Mouse (Mus musculus) heart, embryonic 13.5 days (tissue): ENCODE data around the gene Nat8f1. TPM values are rescaled to one million over a fixed set of nuclear protein-coding genes. Genes with fewer than 3 reads are reported as not detected.
A peak's percentile ranks its signal among the peaks of the same experiment; 100 is the strongest.
"Not testable (repeated sequence)": the region's sequence is repeated elsewhere in the genome, so short reads cannot be mapped to it uniquely, and the experiment has no call there.

Experiments
- ATAC-seq: fragments of 200-750 bp; cut with Nextera tagmentation; 2 replicates; pipeline ENCODE4 v1.8.0; 2017; ENCODE audit warnings: moderate TSS enrichment; ENCODE audit not compliant: insufficient number of reproducible peaks, low FRiP score, low TSS enrichment; ENCODE audit errors: extremely low read depth
- H3K27ac ChIP-seq: fragments of 300-500 bp; sonication (generic); replicated peaks from 2 replicates; pipeline ENCODE4 v1.5.1; 2015; ENCODE audit warnings: moderate library complexity, mild to moderate bottlenecking, inconsistent platforms
- H3K27me3 ChIP-seq: fragments of 300-500 bp; sonication (generic); replicated peaks from 2 replicates; pipeline ENCODE4 v1.6.1; 2015; ENCODE audit warnings: mild to moderate bottlenecking, inconsistent platforms
- H3K36me3 ChIP-seq: fragments of 300-500 bp; sonication (generic); 2 replicates; pipeline ENCODE4 v1.6.1; 2015; ENCODE audit warnings: mild to moderate bottlenecking, inconsistent platforms
- H3K4me1 ChIP-seq: fragments of 300-500 bp; sonication (generic); 2 replicates; pipeline ENCODE4 v1.6.1; 2015; ENCODE audit warnings: inconsistent platforms
- H3K4me2 ChIP-seq: fragments of 300-500 bp; sonication (generic); 2 replicates; pipeline ENCODE4 v1.6.1; 2015; ENCODE audit warnings: inconsistent platforms, mild to moderate bottlenecking, moderate library complexity
- H3K4me3 ChIP-seq: fragments of 300-500 bp; sonication (generic); 2 replicates; pipeline ENCODE4 v1.5.1; 2015; ENCODE audit warnings: moderate library complexity, mild to moderate bottlenecking, inconsistent platforms
- H3K9ac ChIP-seq: fragments of 300-500 bp; sonication (generic); 2 replicates; pipeline ENCODE4 v1.6.1; 2015; ENCODE audit warnings: inconsistent platforms, mild to moderate bottlenecking, moderate library complexity
- H3K9me3 ChIP-seq: fragments of 300-500 bp; sonication (generic); 2 replicates; pipeline ENCODE4 v1.6.1; 2016; ENCODE audit warnings: inconsistent platforms
- WGBS: fragments of 180-500 bp; shearing (Covaris S2); methylation state at CpG from one replicate; pipeline ENCODE4 v1.1.7; 2015; ENCODE audit warnings: mixed read lengths; 5-methylcytosine and 5-hydroxymethylcytosine counted together
- polyA plus RNA-seq: library from polyadenylated mRNA; unstranded; fragments of >200 nt; fragmentation: Nextera tagmentation; extraction: Ambion mirVana; gene quantifications from 2 replicates; pipeline ENCODE4 v1.2.1, GENCODE M21; 2015

Gene Nat8f1
- polyA plus RNA-seq, 1 experiment from 2014 or later, result 3.8 TPM

DNA sequence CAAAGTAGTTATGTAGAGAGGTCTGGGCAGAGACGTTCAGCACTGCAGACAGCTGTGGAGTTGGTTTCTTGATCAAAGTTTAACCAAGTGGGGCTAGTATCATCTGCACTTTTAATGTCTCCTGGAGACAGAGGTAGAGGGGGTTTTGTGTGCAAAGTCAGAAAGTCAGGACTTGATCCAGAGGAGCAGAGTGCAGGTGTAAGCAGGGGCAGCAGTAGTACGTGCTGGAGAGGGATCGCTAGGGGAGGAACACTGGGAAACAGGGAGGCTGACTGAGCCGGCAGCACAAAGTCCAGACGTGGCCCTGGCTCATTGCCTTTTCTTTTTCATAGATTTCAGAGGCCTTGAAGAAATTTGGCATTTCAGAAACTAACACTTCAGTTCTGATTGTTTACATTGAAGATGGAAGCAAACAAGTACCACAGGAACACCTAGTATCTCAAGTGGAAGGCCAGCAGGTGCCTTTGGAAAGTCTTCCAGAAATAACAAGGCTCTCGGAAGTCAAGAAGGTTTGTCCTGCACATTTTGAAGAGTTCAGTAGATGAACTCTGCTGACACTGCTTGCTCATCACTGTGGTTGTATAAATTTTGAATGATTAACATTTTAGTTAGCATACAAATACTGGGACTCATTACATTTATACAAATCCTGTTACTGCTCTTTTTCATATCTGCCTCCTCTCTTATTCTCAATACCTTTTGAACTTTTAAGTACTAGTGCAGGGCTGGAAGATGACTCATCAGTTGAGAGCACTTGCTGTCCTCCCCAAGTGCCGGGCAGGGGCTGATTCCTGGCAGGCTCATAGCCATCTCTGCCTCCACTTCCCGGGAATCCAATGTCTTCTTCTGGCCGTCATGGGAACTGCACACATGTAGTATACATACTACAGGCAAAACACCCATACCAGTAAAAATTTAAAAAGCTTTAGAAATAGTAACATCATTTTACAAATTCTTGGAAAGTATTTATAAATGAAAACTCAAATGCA is 12.3 kb upstream of the Nat8f1 start:
- Histone ChIP-seq H3K9ac (no peak overlapping the region), H3K27me3 (no peaks in the 10 kb centered on the region), H3K4me2 (no peak overlapping the region), H3K4me3 (no peak overlapping the region), H3K36me3 (peaks cover 85% of the 10 kb centered on the region), H3K4me1 (no peaks in the 10 kb centered on the region), H3K9me3 (no peaks in the 10 kb centered on the region), H3K27ac (no peak overlapping the region)
- ATAC-seq, result no peak
- 87% methylated on average over 9 of the region's 9 CpGs for WGBS

- Histone ChIP-seq H3K36me3 (peaks cover 90% of the 10 kb centered on the region), H3K27me3 (no peaks in the 10 kb centered on the region), H3K27ac (no peak overlapping the region), H3K4me2 (no peak overlapping the region), H3K9ac (no peak overlapping the region), H3K9me3 (no peaks in the 10 kb centered on the region), H3K4me1 (no peaks in the 10 kb centered on the region), H3K4me3 (no peak overlapping the region)
- WGBS, result 70% methylated on average over 1 of the region's 1 CpGs
- ATAC-seq, result no peak
Observed at GRCm38 (mm10) chr6:85926709-85927108, 11.2 kb upstream of the Nat8f1 start.

DNA sequence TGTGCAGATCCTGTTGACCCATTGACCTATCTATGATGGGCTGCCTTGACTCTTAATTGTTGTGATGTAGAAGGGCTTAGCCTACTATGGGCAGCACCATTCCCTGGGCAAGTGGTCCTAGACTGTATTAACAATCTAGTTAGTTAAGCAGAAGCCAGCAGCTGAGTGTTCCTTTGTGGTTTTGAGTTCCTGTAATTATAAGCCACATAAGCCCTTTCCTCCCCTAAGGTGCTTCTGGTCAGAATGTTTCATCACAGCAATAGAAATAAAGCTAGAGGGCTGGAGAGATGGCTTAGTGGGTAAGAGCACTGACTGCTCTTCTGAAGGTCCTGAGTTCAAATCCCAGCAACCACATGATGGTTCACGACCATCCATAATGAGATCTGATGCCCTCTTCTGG is 8.2 kb upstream of the Nat8f1 start:
- ATAC-seq, result no peak
- Histone ChIP-seq H3K36me3 (peaks cover 70% of the 10 kb centered on the region), H3K4me3 (no peak overlapping the region), H3K4me1 (no peaks in the 10 kb centered on the region), H3K27me3 (no peaks in the 10 kb centered on the region), H3K27ac (no peak overlapping the region), H3K4me2 (no peak overlapping the region), H3K9ac (no peak overlapping the region), H3K9me3 (no peaks in the 10 kb centered on the region)
- 93% methylated on average over 1 of the region's 1 CpGs for WGBS

GRCm38 (mm10) chr6:85919401-85919800 is 3.9 kb upstream of the Nat8f1 start:
- Histone ChIP-seq H3K4me2 (no peak overlapping the region), H3K27me3 (no peaks in the 10 kb centered on the region), H3K36me3 (peaks cover 29% of the 10 kb centered on the region), H3K4me3 (no peak overlapping the region), H3K9me3 (no peaks in the 10 kb centered on the region), H3K9ac (no peak overlapping the region), H3K27ac (no peak overlapping the region), H3K4me1 (peaks cover 12% of the 10 kb centered on the region)
- WGBS, result 92% methylated on average over 4 of the region's 4 CpGs
- ATAC-seq, result no peak

- peaks cover 13% of the 10 kb centered on the region for H3K4me1 ChIP-seq
- H3K27ac ChIP-seq, H3K4me3 ChIP-seq, H3K9me3 ChIP-seq, H3K4me2 ChIP-seq, ATAC-seq, H3K9ac ChIP-seq, H3K27me3 ChIP-seq: not testable (repeated sequence)
- H3K36me3 ChIP-seq, result peaks cover 20% of the 10 kb centered on the region
- 91% methylated on average over 3 of the region's 3 CpGs for WGBS
Observed at GRCm38 (mm10) chr6:85918341-85918740, 2.9 kb upstream of the Nat8f1 start.

DNA sequence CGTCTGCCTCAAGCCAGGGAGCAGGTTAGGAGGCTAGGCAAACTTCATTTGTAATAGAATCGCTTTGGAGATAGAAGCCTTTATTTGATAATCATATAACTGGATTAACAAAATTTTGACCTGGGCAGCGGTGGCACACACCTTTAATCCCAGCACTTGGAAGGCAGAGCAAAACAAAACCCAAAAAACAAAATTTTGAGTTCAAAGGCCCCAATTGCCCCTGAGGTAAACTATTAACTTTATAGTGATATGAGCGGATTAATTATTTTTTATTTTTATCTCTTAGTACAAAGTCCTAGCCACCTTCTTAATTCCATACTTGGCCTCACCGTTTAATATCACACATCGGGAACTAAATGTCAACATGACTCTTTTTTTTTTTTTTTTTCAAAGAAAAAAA is 1.1 kb upstream of the Nat8f1 start:
- Histone ChIP-seq H3K36me3 (peaks cover 4% of the 10 kb centered on the region), H3K4me2 (peak overlapping the region; percentile 94), H3K27me3 (no peaks in the 10 kb centered on the region), H3K9me3 (no peaks in the 10 kb centered on the region), H3K4me3 (peak overlapping the region; percentile 71), H3K27ac (peak overlapping the region; percentile 88), H3K9ac (peak overlapping the region; percentile 88), H3K4me1 (peaks cover 13% of the 10 kb centered on the region)
- ATAC-seq, result no peak
- 78% methylated on average over 6 of the region's 6 CpGs for WGBS

- no peaks in the 10 kb centered on the region for H3K9me3 ChIP-seq
- H3K27ac ChIP-seq, result peak overlapping the region; percentile 88
- peak overlapping the region; percentile 71 for H3K4me3 ChIP-seq
- WGBS, result 3% methylated on average over 11 of the region's 11 CpGs
- peak overlapping the region; percentile 94 for H3K4me2 ChIP-seq
- no peaks in the 10 kb centered on the region for H3K27me3 ChIP-seq
- peaks cover 13% of the 10 kb centered on the region for H3K4me1 ChIP-seq
- H3K9ac ChIP-seq, result peak overlapping the region; percentile 88
- H3K36me3 ChIP-seq, result no peaks in the 10 kb centered on the region
- ATAC-seq, result no peak
Observed at GRCm38 (mm10) chr6:85915141-85915538, 347 bp downstream of the Nat8f1 start.

GRCm38 (mm10) chr6:85911587-85911986 is 3.9 kb downstream of the Nat8f1 start, which contains the start of gene Tprkb:
TSS of gene Tprkb (plus strand) at chr6:85911865.
- Histone ChIP-seq H3K4me2 (no peak within 1 kb of the TSS), H3K36me3 (no peaks in the 10 kb centered on the region), H3K4me1 (peaks cover 12% of the 10 kb centered on the region), H3K4me3 (no peak within 1 kb of the TSS), H3K27ac (no peak within 1 kb of the TSS), H3K27me3 (no peaks in the 10 kb centered on the region), H3K9me3 (no peaks in the 10 kb centered on the region), H3K9ac (no peak within 1 kb of the TSS)
- 81% methylated on average over 3 of the region's 3 CpGs for WGBS
- ATAC-seq, result no peak

DNA sequence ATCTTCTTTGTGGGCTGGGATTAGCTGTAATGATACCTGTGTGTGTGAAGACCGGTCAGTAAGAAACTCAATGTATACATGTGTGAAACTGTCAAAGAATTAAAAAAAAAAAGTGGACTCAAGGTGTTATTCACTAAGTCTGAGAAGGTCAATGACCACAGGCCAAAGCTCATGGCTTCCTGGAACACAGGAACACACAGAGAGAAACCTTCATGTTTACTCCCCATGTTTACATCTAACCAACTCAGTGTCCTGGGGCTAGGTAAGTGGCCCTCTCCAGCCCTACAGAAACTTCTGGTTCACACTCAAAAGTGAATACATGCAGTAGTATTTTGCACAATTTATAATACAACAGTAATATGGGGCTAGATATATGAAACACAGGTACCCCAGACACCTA is 5.8 kb downstream of the Nat8f1 start:
- Histone ChIP-seq H3K9me3 (no peaks in the 10 kb centered on the region), H3K27me3 (0 out of 2 replicates have a peak, but pooled peaks cover 3% of the 10 kb centered on the region), H3K9ac (no peak overlapping the region), H3K4me2 (no peak overlapping the region), H3K4me1 (peaks cover 4% of the 10 kb centered on the region), H3K27ac (no peak overlapping the region), H3K4me3 (no peak overlapping the region), H3K36me3 (no peaks in the 10 kb centered on the region)
- 90% methylated on average over 1 of the region's 1 CpGs for WGBS
- no peak for ATAC-seq

DNA sequence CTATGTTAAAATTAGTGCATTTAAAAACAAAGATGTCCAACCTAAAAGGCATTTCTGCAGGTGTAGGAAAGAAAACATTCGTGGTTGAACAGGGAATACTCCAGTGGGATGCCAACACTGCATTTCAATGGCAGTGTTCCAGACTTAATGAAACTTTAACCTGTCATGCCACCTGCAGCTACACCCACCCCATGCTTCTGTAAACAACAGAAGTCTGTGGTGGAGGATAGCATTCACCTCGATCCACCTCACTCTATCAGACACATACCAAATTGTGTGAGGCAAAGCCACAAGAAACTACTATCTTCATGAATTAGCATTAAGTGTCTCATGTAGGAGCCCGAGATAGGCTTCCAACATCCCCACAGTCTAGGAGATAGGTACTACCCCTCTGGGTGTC is 7.1 kb downstream of the Nat8f1 start:
- no peaks in the 10 kb centered on the region for H3K9me3 ChIP-seq
- no peaks in the 10 kb centered on the region for H3K36me3 ChIP-seq
- 0 out of 2 replicates have a peak, but pooled peaks cover 3% of the 10 kb centered on the region for H3K27me3 ChIP-seq
- no peak overlapping the region for H3K9ac ChIP-seq
- H3K4me1 ChIP-seq, result no peaks in the 10 kb centered on the region
- H3K27ac ChIP-seq, result no peak overlapping the region
- H3K4me2 ChIP-seq, result no peak overlapping the region
- 56% methylated on average over 3 of the region's 3 CpGs for WGBS
- ATAC-seq, result no peak
- no peak overlapping the region for H3K4me3 ChIP-seq

DNA sequence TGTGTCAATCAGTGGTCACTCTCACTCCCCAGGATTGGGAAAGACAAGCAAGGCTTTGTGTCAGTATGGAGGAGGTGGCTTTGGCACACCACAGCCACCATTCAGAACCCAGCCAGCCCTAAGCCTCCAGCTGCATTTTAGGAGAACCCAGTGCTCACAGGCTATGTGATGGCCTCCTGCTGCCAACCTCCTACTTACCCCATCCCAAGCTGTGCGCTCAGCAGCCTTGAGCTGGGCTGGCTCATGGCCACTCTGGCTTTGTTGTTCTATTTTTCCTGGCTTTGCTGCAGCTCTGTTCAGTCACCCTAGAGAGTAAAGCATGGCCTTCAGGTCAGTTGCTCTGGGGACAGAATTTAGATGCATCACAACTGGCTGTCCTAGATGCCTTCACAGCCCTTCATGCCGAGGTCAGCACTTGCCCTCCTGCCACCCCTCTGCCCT is 8.6 kb downstream of the Nat8f1 start:
- H3K4me3 ChIP-seq, ATAC-seq, H3K27me3 ChIP-seq, H3K9me3 ChIP-seq, H3K4me2 ChIP-seq, H3K4me1 ChIP-seq, H3K36me3 ChIP-seq, H3K27ac ChIP-seq, H3K9ac ChIP-seq: not testable (repeated sequence)
- 77% methylated on average over 2 of the region's 2 CpGs for WGBS

DNA sequence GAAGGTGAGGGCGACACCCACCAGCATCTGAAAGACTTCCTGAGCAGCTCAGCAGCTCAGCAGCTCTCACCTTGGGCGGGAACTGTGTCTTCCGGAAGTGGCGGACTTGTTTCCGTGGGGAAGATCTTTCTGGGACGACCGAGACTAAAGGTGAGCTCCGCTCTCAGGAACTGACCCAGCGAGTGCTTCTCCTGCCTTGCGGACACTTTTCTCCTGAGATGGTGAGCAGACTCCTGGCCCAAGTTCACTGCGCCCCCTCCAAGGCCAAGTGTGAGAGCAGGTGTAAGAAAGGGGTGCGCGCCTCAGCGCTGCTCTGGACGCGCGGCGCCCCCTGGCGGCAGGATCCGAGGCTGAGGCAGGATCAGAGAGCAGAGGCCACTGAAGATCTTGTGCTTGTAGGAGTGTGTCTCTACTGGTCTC is 10.8 kb downstream of the Nat8f1 start, which contains the start of gene Nat8f4:
Gene Nat8f4, minus strand, starts transcription at position 243 of the 420 bp plus-strand sequence.
- not testable (repeated sequence) for H3K27me3 ChIP-seq, H3K27ac ChIP-seq, ATAC-seq, H3K9me3 ChIP-seq, H3K4me1 ChIP-seq, H3K9ac ChIP-seq, H3K36me3 ChIP-seq
- H3K4me2 ChIP-seq, result peak within 1 kb of the TSS; percentile 62
- 20% methylated on average over 20 of the region's 20 CpGs for WGBS
- peak within 1 kb of the TSS; percentile 45 for H3K4me3 ChIP-seq
